Mouse (Mus musculus): Measurements from ENCODE around the gene Ackr2.

DNA sequence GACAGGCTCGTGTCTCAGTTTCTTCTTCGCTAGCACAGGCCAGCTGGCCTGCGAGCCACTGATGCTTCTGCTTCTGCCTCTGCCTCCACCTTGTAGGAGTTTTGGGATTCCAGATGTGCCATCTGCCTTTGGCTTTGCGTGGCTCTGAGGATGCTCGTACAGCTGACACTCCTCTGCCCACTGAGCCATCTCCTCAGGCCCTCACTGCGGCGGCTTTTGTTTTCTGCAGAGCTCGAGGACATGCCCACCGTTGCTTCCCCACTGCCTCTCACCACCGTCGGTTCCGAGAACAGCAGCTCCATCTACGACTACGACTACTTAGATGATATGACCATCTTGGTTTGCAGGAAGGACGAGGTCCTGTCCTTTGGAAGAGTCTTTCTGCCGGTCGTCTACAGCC lies 10.2 kb downstream of the Ackr2 start:
- TF ChIP-seq CTCF (IDR thresholded peaks at IDR 0.05; ENCODE audit: borderline replicate concordance, insufficient read depth, low read depth, low read length) (no peak), POLR2A (IDR thresholded peaks at IDR 0.05; ENCODE audit: borderline replicate concordance, insufficient read depth, low read length) (no peak)
